ENCODE assay signal across 8 mouse cellular contexts in genomic region chr3:86114659-86115338, GRCm38 (mm10). TPM values are rescaled to one million over a fixed set of nuclear protein-coding genes. Genes with fewer than 3 reads are reported as not detected.
DNase-seq lines count a peak whose midpoint lies in the region; ATAC-seq lines count a peak whose summit lies in the region.
"Had no signal": no experiment of that assay in that cellular context is flagged by ENCODE, and none has a peak within 500 bp of the region (broad histone marks: within the 10 kb centered on the region; RNA-seq: fewer than 3 reads in every experiment).

No protein-coding gene starts in this region.

- H3K36me3 ChIP-seq in embryonic facial prominence, embryonic 13.5 days = peaks cover 19% of the 10 kb centered on the region

- H3K9me3 ChIP-seq in embryonic facial prominence, embryonic 13.5 days = 0 out of 2 replicates have a peak, but pooled peaks cover 5% of the 10 kb centered on the region

- 0 out of 2 replicates have a peak overlapping the region, but pooled peaks have one; percentile 11 for H3K4me2 ChIP-seq in embryonic facial prominence, embryonic 13.5 days
- H3K4me2 ChIP-seq: limb, embryonic 13.5 days had no signal

- DNase-seq in layer of hippocampus, adult 11-12 months (ENCODE audit: low spot score) = peak; percentile 62
- DNase-seq in layer of hippocampus, postnatal 25 days (ENCODE audit: extremely low spot score in 1 of 2, low spot score in 1 of 2) = no peak
- DNase-seq in kidney, postnatal 36 days = peak; percentile 23 to 25
- DNase-seq in skeletal muscle tissue, adult 2 months (ENCODE audit: low read depth, low spot score) = peak; percentile 18
- DNase-seq in cerebellum, adult 9-11 months = no peak
- no peak for DNase-seq in retina, embryonic 14.5 days (ENCODE audit: low spot score)

- peak overlapping the region; percentile 64 for H3K27ac ChIP-seq in embryonic facial prominence, embryonic 13.5 days
- H3K27ac ChIP-seq: limb, embryonic 13.5 days had no signal

- no peak overlapping the region for H3K9ac ChIP-seq in embryonic facial prominence, embryonic 13.5 days
- H3K9ac ChIP-seq: limb, embryonic 13.5 days had no signal

- no peak for ATAC-seq in embryonic facial prominence, embryonic 13.5 days (ENCODE audit: insufficient number of reproducible peaks, insufficient read depth, low FRiP score, low TSS enrichment, low read depth)

- no peaks in the 10 kb centered on the region for H3K27me3 ChIP-seq in embryonic facial prominence, embryonic 13.5 days
- H3K27me3 ChIP-seq: limb, embryonic 13.5 days had no signal

- 46% methylated on average over 12 of the region's 12 CpGs for WGBS in embryonic facial prominence, embryonic 13.5 days

- H3K4me3 ChIP-seq in embryonic facial prominence, embryonic 13.5 days = no peak overlapping the region
- H3K4me3 ChIP-seq: limb, embryonic 13.5 days had no signal

- H3K4me1 ChIP-seq in embryonic facial prominence, embryonic 13.5 days = peaks cover 29% of the 10 kb centered on the region

RNA-seq across cellular contexts. Expression of gene Rps3a1, which starts 27.7 kb away (rescaled TPM):
- total RNA-seq in layer of hippocampus, postnatal 25 days (2021) = 100 to 1,000 TPM; 358 to 428 TPM
- polyA plus RNA-seq in embryonic facial prominence, embryonic 13.5 days (2015; fragmentation: Nextera tagmentation; extraction: Ambion mirVana) = 1,432 and 1,487 TPM in 2 replicates

Comparison
In these comparisons a context has a peak if more than half of its experiments do, and no peak if none do; other contexts are left out.
1. DNase-seq: peak in layer of hippocampus, adult 11-12 months (single experiment), kidney, postnatal 36 days (2 of 2) and skeletal muscle tissue, adult 2 months (single experiment); none in layer of hippocampus, postnatal 25 days (0 of 2), cerebellum, adult 9-11 months (single experiment) and retina, embryonic 14.5 days (single experiment).